Mouse (Mus musculus) megakaryocyte, embryonic 14.5 days (primary cell): ENCODE measurements around the gene Hipk2.

Experiments
- FLI1 ChIP-seq: IDR thresholded peaks from 2 replicates; pipeline ENCODE4 v1.6.1; 2012; ENCODE audit warnings: low read length, inconsistent platforms, mixed read lengths
- GATA1 ChIP-seq: IDR thresholded peaks from 3 replicates; pipeline ENCODE4 v1.6.1; 2012; ENCODE audit warnings: mixed read lengths, low read length, inconsistent platforms, borderline replicate concordance

GRCm38 (mm10) chr6:38901636-38902035, 25.7 kb upstream of the Hipk2 start:
- TF ChIP-seq GATA1 = no peak
- no peak for TF ChIP-seq FLI1
